Mouse (Mus musculus): ENCODE data around the gene Zfp869. TPM values are rescaled to one million over a fixed set of nuclear protein-coding genes. Genes with fewer than 3 reads are reported as not detected.

The Zfp869 gene
- polyA plus RNA-seq (2012; rRNA removed; ENCODE audit: low replicate concordance): 4.0 and 5.9 TPM in 2 replicates

DNA sequence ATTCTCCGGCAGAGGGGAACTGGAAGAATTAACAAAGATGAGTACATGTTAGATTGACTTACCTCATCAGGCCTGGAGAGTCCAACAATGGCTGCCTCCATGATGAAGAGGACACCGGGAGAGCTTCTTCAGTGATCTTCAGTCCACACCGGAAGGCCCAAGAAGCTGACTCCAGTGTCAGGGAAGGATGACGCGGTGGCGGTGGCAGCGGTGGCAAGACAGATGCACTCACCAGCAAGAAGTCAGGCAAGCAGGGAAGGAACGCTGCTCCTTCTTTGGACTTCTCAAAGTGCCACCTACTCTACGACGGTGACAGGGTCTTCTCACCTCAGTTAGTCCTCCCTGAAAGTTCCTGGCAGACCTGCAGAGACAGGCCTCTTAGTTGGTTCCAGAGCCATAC lies at the start of gene Zfp869:
Gene Zfp869 (minus strand): TSS at position 101 of the 400 bp plus-strand sequence.

DNA sequence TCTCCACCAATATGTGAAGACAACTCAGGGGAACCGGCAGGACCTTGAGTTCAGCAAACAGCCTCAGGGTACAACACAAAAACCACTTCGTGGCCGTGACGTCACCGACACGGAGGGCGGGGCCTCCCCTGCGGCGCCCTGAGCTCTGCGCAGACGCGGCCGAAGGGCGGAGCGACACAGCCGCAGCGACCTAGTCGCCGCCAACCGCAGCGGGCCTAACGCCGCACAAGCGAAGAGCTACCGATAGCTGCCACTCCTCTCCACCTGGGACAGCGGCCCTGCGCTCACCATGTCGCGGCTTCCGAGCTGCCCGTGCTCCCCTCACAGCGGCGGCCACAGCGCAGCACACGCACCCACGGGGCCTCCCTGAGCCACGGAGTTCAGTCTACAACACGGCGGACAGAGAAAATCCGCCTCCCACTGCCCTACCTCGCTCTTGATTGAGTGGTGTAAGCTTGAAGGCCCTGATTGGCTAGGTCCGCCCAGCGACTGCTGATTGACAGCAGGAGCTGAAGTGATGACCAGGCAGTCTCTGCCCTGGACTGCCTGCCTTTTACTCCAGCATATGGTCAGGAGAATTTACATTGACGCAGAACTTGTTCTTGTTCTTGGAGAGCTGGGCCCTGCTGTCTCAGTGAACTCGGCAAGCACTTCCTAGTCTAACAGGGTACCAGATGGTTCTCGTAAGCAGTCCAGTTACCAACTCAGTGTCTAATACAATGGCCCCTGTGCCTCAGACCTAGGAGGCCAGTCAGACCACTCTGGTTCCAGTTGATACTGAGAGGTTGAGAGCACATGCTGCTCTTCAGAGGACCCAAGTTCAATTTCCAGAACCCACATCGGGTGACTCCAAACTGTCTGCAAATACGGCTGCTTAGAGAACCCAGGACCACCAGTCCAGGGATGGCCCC lies 39.3 kb upstream of the Zfp869 start, which contains the start of gene Zfp963:
Gene Zfp963 (minus strand): TSS at position 427 of the 911 bp plus-strand sequence.

Other genes starting within 250 kb of the Zfp869 start
- gene Gm7697, start 187.7 kb downstream of the Zfp869 start, polyA plus RNA-seq (2012; rRNA removed; ENCODE audit: low replicate concordance): not detected in 2 replicates
- 6.5 and 6.6 TPM in 2 replicates for gene Zfp868, start 85.2 kb downstream of the Zfp869 start, polyA plus RNA-seq (2012; rRNA removed; ENCODE audit: low replicate concordance)
- gene Zfp964, start 56.2 kb downstream of the Zfp869 start, polyA plus RNA-seq (2012; rRNA removed; ENCODE audit: low replicate concordance): 1.0 and 2.0 TPM in 2 replicates
- 1.5 and 2.5 TPM in 2 replicates for gene Zfp963, start 39.2 kb upstream of the Zfp869 start, polyA plus RNA-seq (2012; rRNA removed; ENCODE audit: low replicate concordance)
- 1.1 and 2.3 TPM in 2 replicates for gene Gm20422, start 64.2 kb upstream of the Zfp869 start, polyA plus RNA-seq (2012; rRNA removed; ENCODE audit: low replicate concordance)
- 45.6 and 98.1 TPM in 2 replicates for gene Atp13a1, start 80.4 kb upstream of the Zfp869 start, polyA plus RNA-seq (2012; rRNA removed; ENCODE audit: low replicate concordance)
- 8.4 and 17.9 TPM in 2 replicates for gene Zfp866, start 80.5 kb upstream of the Zfp869 start, polyA plus RNA-seq (2012; rRNA removed; ENCODE audit: low replicate concordance)
- 25.8 and 73.1 TPM in 2 replicates for gene Gmip, start 98.0 kb upstream of the Zfp869 start, polyA plus RNA-seq (2012; rRNA removed; ENCODE audit: low replicate concordance)
- gene Lpar2, start 111.7 kb upstream of the Zfp869 start, polyA plus RNA-seq (2012; rRNA removed; ENCODE audit: low replicate concordance): 0.34 and 5.2 TPM in 2 replicates
- 0.79 and 5.2 TPM in 2 replicates for gene Pbx4, start 121.8 kb upstream of the Zfp869 start, polyA plus RNA-seq (2012; rRNA removed; ENCODE audit: low replicate concordance)
- 0.07 and 0.41 TPM in 2 replicates for gene Cilp2, start 177.0 kb upstream of the Zfp869 start, polyA plus RNA-seq (2012; rRNA removed; ENCODE audit: low replicate concordance)
- 0.56 and 1.2 TPM in 2 replicates for gene Tssk6, start 191.5 kb upstream of the Zfp869 start, polyA plus RNA-seq (2012; rRNA removed; ENCODE audit: low replicate concordance)
- gene Ndufa13, start 191.8 kb upstream of the Zfp869 start, polyA plus RNA-seq (2012; rRNA removed; ENCODE audit: low replicate concordance): 124 and 130 TPM in 2 replicates
- 3.1 and 5.2 TPM in 2 replicates for gene Yjefn3, start 192.0 kb upstream of the Zfp869 start, polyA plus RNA-seq (2012; rRNA removed; ENCODE audit: low replicate concordance)